Mouse (Mus musculus) testis, adult 2 months (tissue): ENCODE results near the gene Gm5617.
A peak's percentile ranks its signal among the peaks of the same experiment; 100 is the strongest.

Source experiments
- CTCF ChIP-seq: fragments of 200-500 bp; IDR thresholded peaks from 2 replicates; pipeline ENCODE4 v1.5.1; 2012; ENCODE audit warnings: low read depth, mild to moderate bottlenecking, inconsistent platforms, low read length, moderate library complexity; ENCODE audit not compliant: control insufficient read depth, insufficient read depth, insufficient replicate concordance
- POLR2A ChIP-seq: fragments of 200-500 bp; IDR thresholded peaks from 2 replicates; pipeline ENCODE4 v1.6.1; 2012; ENCODE audit warnings: low read depth, mild to moderate bottlenecking, inconsistent platforms, low read length, moderate library complexity; ENCODE audit not compliant: control insufficient read depth

DNA sequence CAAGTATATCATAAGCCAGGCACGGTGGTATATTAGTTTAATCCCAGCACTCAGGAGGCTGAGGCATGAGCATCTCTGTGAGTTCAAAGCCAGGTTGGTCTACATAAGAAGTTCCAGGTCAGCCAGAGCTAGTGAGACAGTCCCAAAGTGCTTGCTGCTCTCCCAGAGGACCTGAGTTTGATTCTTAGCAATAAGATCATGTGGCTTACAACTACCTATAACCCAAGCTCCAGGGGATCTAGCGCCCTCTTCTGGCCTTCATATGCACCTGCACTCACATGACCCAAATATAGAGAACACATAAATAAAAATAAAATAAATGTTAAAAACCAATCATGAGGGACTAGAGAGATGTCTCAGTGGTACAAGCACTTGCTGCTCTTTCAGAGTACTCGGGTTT is 36.4 kb upstream of the Gm5617 start:
- TF ChIP-seq CTCF (peak; percentile 21; the same call in 1 of the 2 replicates), POLR2A (no peak)
